7 mouse cellular contexts compared by ENCODE assay signal in the genomic region with DNA sequence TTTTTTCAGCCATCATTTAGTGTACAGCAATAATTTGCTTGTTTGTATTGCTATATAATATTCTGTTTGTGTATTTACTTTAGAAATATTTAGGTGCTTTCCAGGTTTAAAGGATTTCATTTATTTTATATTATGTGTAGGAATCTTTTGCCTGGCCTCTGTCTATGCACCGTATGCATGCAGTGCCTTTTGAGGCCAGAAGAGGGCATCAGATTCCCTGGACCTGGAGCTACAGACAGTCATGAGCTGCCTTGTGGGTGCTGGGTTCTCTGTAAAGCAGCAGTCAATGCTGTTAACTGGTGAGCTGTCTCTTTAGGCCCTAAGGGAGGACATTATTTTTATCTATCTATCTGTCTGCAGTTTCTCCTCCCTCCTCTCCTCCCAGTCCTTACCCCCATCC. TPM values are rescaled to one million over a fixed set of nuclear protein-coding genes. Genes with fewer than 3 reads are reported as not detected.
DNase-seq lines count a peak whose midpoint lies in the region; ATAC-seq and TF ChIP-seq lines count a peak whose summit lies in the region.

No protein-coding gene starts in this region.

- no peak overlapping the region for H3K4me2 ChIP-seq in intestine, postnatal 0 days (replicated peaks; ENCODE audit: low read depth)
- no peak overlapping the region for H3K4me2 ChIP-seq in intestine, embryonic 15.5 days (replicated peaks)

- H3K27ac ChIP-seq in intestine, postnatal 0 days (ENCODE audit: low read depth, low read length) = no peak overlapping the region
- no peak overlapping the region for H3K27ac ChIP-seq in intestine, embryonic 15.5 days
- no peak overlapping the region for H3K27ac ChIP-seq in limb, embryonic 10.5 days

- no peak overlapping the region for H3K4me3 ChIP-seq in intestine, postnatal 0 days (ENCODE audit: low read depth, low read length)
- H3K4me3 ChIP-seq in intestine, embryonic 15.5 days (replicated peaks) = no peak overlapping the region
- H3K4me3 ChIP-seq in limb, embryonic 10.5 days = no peak overlapping the region

- H3K9ac ChIP-seq in intestine, postnatal 0 days (ENCODE audit: low read depth, low read length) = no peak overlapping the region
- H3K9ac ChIP-seq in intestine, embryonic 15.5 days = no peak overlapping the region

- H3K4me1 ChIP-seq in intestine, postnatal 0 days (replicated peaks; ENCODE audit: control insufficient read depth, insufficient read depth, low read length) = no peaks in the 10 kb centered on the region
- H3K4me1 ChIP-seq in intestine, embryonic 15.5 days (replicated peaks) = 0 out of 2 replicates have a peak, but pooled peaks cover 5% of the 10 kb centered on the region
- peaks cover 14% of the 10 kb centered on the region for H3K4me1 ChIP-seq in limb, embryonic 10.5 days

- 16% methylated on average over 1 of the region's 1 CpGs for WGBS in intestine, postnatal 0 days
- WGBS in intestine, embryonic 15.5 days = 43% methylated on average over 1 of the region's 1 CpGs
- 20% methylated on average over 1 of the region's 1 CpGs for WGBS in limb, embryonic 10.5 days

- peak; percentile 78 for TF ChIP-seq CTCF in intestine, postnatal 0 days (IDR thresholded peaks at IDR 0.05; ENCODE audit: low read depth)

- no peaks in the 10 kb centered on the region for H3K27me3 ChIP-seq in intestine, postnatal 0 days (replicated peaks; ENCODE audit: control insufficient read depth, insufficient read depth, low read length)
- no peaks in the 10 kb centered on the region for H3K27me3 ChIP-seq in intestine, embryonic 15.5 days (replicated peaks)
- H3K27me3 ChIP-seq in limb, embryonic 10.5 days (ENCODE audit: low read depth, poor library complexity, severe bottlenecking) = no peaks in the 10 kb centered on the region

- H3K9me3 ChIP-seq in intestine, postnatal 0 days (ENCODE audit: control insufficient read depth) = no peaks in the 10 kb centered on the region
- no peaks in the 10 kb centered on the region for H3K9me3 ChIP-seq in intestine, embryonic 15.5 days
- no peaks in the 10 kb centered on the region for H3K9me3 ChIP-seq in limb, embryonic 10.5 days (replicated peaks)

- peak; percentile 73 for DNase-seq in CD4-positive helper T cell, adult 2 months (ENCODE audit: low read depth, low spot score)
- peak; percentile 46 for DNase-seq in MEL-GATA-1-ER (ENCODE audit: extremely low read depth, low read depth)
- peak; percentile 82 for DNase-seq in embryo, embryonic 10.5 days (ENCODE audit: low spot score)
- DNase-seq in limb, embryonic 10.5 days (ENCODE audit: low spot score) = peak; percentile 65
- DNase-seq in right cerebral cortex, postnatal 10 days (ENCODE audit: low spot score in 2 of 2) = peak; percentile 67 to 74

- ATAC-seq in intestine, postnatal 0 days = no peak
- ATAC-seq in intestine, embryonic 15.5 days = no peak

- H3K36me3 ChIP-seq in intestine, postnatal 0 days (ENCODE audit: control insufficient read depth, insufficient read depth) = no peaks in the 10 kb centered on the region
- H3K36me3 ChIP-seq in intestine, embryonic 15.5 days = no peaks in the 10 kb centered on the region
- H3K36me3 ChIP-seq in limb, embryonic 10.5 days = no peaks in the 10 kb centered on the region

RNA-seq across cellular contexts. Expression of a gene that starts 3.0 kb away (rescaled TPM):
- 0.16 and 0.27 TPM in 2 replicates for polyA plus RNA-seq in intestine, postnatal 0 days (2015; fragmentation: Nextera tagmentation; extraction: Ambion mirVana)
- polyA plus RNA-seq in intestine, embryonic 15.5 days (2015; fragmentation: Nextera tagmentation; extraction: Ambion mirVana) = 0.73 and 0.86 TPM in 2 replicates
- 1.5 TPM in 2 replicates for polyA plus RNA-seq in limb, embryonic 10.5 days (2016; fragmentation: Nextera tagmentation; extraction: Ambion mirVana)

RNA-seq across cellular contexts. Expression of a gene that starts 3.1 kb away (rescaled TPM):
- 0.20 TPM in 1 of 2 replicates, not detected in the other for polyA plus RNA-seq in intestine, postnatal 0 days (2015; fragmentation: Nextera tagmentation; extraction: Ambion mirVana)
- polyA plus RNA-seq in intestine, embryonic 15.5 days (2015; fragmentation: Nextera tagmentation; extraction: Ambion mirVana) = not detected in 2 replicates
- not detected in 2 replicates for polyA plus RNA-seq in limb, embryonic 10.5 days (2016; fragmentation: Nextera tagmentation; extraction: Ambion mirVana)

RNA-seq across cellular contexts. Expression of a gene that starts 29.6 kb away (rescaled TPM):
- 6.7 and 7.7 TPM in 2 replicates for polyA plus RNA-seq in intestine, postnatal 0 days (2015; fragmentation: Nextera tagmentation; extraction: Ambion mirVana)
- polyA plus RNA-seq in intestine, embryonic 15.5 days (2015; fragmentation: Nextera tagmentation; extraction: Ambion mirVana) = 11.8 and 12.0 TPM in 2 replicates
- polyA plus RNA-seq in limb, embryonic 10.5 days (2016; fragmentation: Nextera tagmentation; extraction: Ambion mirVana) = 12.9 and 13.3 TPM in 2 replicates

RNA-seq across cellular contexts. Expression of a gene that starts 29.7 kb away (rescaled TPM):
- 16.2 and 17.4 TPM in 2 replicates for polyA plus RNA-seq in intestine, postnatal 0 days (2015; fragmentation: Nextera tagmentation; extraction: Ambion mirVana)
- polyA plus RNA-seq in intestine, embryonic 15.5 days (2015; fragmentation: Nextera tagmentation; extraction: Ambion mirVana) = 25.0 and 25.4 TPM in 2 replicates
- 9.9 and 11.3 TPM in 2 replicates for polyA plus RNA-seq in limb, embryonic 10.5 days (2016; fragmentation: Nextera tagmentation; extraction: Ambion mirVana)

RNA-seq across cellular contexts. Expression of a gene that starts 30.1 kb away (rescaled TPM):
- polyA plus RNA-seq in intestine, postnatal 0 days (2015; fragmentation: Nextera tagmentation; extraction: Ambion mirVana) = 0.90 TPM in 2 replicates
- polyA plus RNA-seq in intestine, embryonic 15.5 days (2015; fragmentation: Nextera tagmentation; extraction: Ambion mirVana) = 2.7 and 2.9 TPM in 2 replicates
- 5.5 and 7.5 TPM in 2 replicates for polyA plus RNA-seq in limb, embryonic 10.5 days (2016; fragmentation: Nextera tagmentation; extraction: Ambion mirVana)
